Mouse (Mus musculus): ENCODE data around the gene Usp6nl.

DNA sequence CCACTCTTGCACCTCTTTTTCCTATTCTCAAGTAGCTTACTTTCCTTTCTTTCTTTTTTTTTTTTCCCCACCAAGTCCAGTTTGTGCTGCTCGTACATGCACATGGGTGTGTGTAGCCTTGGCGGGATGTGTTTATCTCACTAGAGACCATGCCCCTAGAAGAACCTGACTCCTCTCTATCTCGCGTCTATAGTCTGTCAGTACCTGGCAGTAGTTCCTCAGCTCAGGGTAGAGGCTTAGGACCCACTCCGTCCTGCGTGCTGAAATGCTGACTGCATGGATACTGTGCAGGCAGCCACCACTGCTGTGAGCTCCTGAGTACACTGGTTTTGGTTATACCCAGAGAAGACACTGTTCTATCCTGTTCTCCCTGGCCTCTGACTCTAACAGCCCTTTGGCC is 69.5 kb downstream of the Usp6nl start:
- TF ChIP-seq POLR2A (IDR thresholded peaks at IDR 0.05; ENCODE audit: extremely low read depth, insufficient read depth, low read length) (no peak), CTCF (IDR thresholded peaks at IDR 0.05; ENCODE audit: extremely low read depth, insufficient read depth, low read length) (no peak)

All from cortical plate, adult 2 months (tissue).